Mouse (Mus musculus): Measurements from ENCODE around the gene Tmem183a. TPM values are rescaled to one million over a fixed set of nuclear protein-coding genes. Genes with fewer than 3 reads are reported as not detected.

The Tmem183a gene
- polyA plus RNA-seq, 1 experiment from 2014 or later = 93.7 TPM

GRCm38 (mm10) chr1:134384581-134384980 lies 22.8 kb upstream of the Tmem183a start:
- no peaks in the 10 kb centered on the region; the same call in 1 of the 2 replicates for H3K27me3 ChIP-seq (ENCODE audit: control insufficient read depth, insufficient read depth, low read length)
- no peak for ATAC-seq (ENCODE audit: insufficient read depth, low FRiP score)
- no peak overlapping the region for H3K9ac ChIP-seq (ENCODE audit: low read length)
- WGBS = 81% methylated on average over 4 of the region's 4 CpGs
- H3K4me2 ChIP-seq (ENCODE audit: low read depth, low read length) = no peak overlapping the region
- no peaks in the 10 kb centered on the region for H3K36me3 ChIP-seq (ENCODE audit: control insufficient read depth, insufficient read depth, low read length)
- no peak overlapping the region for H3K27ac ChIP-seq (ENCODE audit: low read length)
- no peak overlapping the region for H3K4me3 ChIP-seq (replicated peaks; ENCODE audit: low read length)
- peaks cover 4% of the 10 kb centered on the region; the same call in 1 of the 2 replicates for H3K4me1 ChIP-seq (ENCODE audit: control insufficient read depth, insufficient read depth, low read length)
- H3K9me3 ChIP-seq (replicated peaks; ENCODE audit: control insufficient read depth, low read length) = no peaks in the 10 kb centered on the region

GRCm38 (mm10) chr1:134381795-134382625 lies 20.2 kb upstream of the Tmem183a start:
- H3K4me3 ChIP-seq (replicated peaks; ENCODE audit: low read length) = peak overlapping the region; percentile 40
- 5% methylated on average over 19 of the region's 19 CpGs for WGBS
- H3K27ac ChIP-seq (ENCODE audit: low read length) = no peak overlapping the region
- no peaks in the 10 kb centered on the region for H3K9me3 ChIP-seq (replicated peaks; ENCODE audit: control insufficient read depth, low read length)
- peak overlapping the region; percentile 59; the same call in 1 of the 2 replicates for H3K9ac ChIP-seq (ENCODE audit: low read length)
- peaks cover 4% of the 10 kb centered on the region; the same call in 1 of the 2 replicates for H3K4me1 ChIP-seq (ENCODE audit: control insufficient read depth, insufficient read depth, low read length)
- H3K4me2 ChIP-seq (ENCODE audit: low read depth, low read length) = peak overlapping the region; percentile 64
- H3K36me3 ChIP-seq (ENCODE audit: control insufficient read depth, insufficient read depth, low read length) = no peaks in the 10 kb centered on the region
- no peak for ATAC-seq (ENCODE audit: insufficient read depth, low FRiP score)
- H3K27me3 ChIP-seq (ENCODE audit: control insufficient read depth, insufficient read depth, low read length) = no peaks in the 10 kb centered on the region; the same call in 1 of the 2 replicates

GRCm38 (mm10) chr1:134381051-134381450 lies 19.3 kb upstream of the Tmem183a start:
- H3K4me1 ChIP-seq (ENCODE audit: control insufficient read depth, insufficient read depth, low read length) = peaks cover 4% of the 10 kb centered on the region; the same call in 1 of the 2 replicates
- no peaks in the 10 kb centered on the region for H3K36me3 ChIP-seq (ENCODE audit: control insufficient read depth, insufficient read depth, low read length)
- H3K4me3 ChIP-seq (replicated peaks; ENCODE audit: low read length) = no peak overlapping the region
- H3K27ac ChIP-seq (ENCODE audit: low read length) = no peak overlapping the region
- no peak overlapping the region for H3K9ac ChIP-seq (ENCODE audit: low read length)
- no peaks in the 10 kb centered on the region; the same call in 1 of the 2 replicates for H3K27me3 ChIP-seq (ENCODE audit: control insufficient read depth, insufficient read depth, low read length)
- ATAC-seq (ENCODE audit: insufficient read depth, low FRiP score) = no peak
- 60% methylated on average over 2 of the region's 2 CpGs for WGBS
- no peaks in the 10 kb centered on the region for H3K9me3 ChIP-seq (replicated peaks; ENCODE audit: control insufficient read depth, low read length)
- H3K4me2 ChIP-seq (ENCODE audit: low read depth, low read length) = no peak overlapping the region

GRCm38 (mm10) chr1:134374124-134374523 lies 12.3 kb upstream of the Tmem183a start:
- Histone ChIP-seq H3K27me3 (ENCODE audit: control insufficient read depth, insufficient read depth, low read length) (no peaks in the 10 kb centered on the region), H3K4me1 (ENCODE audit: control insufficient read depth, insufficient read depth, low read length) (no peaks in the 10 kb centered on the region), H3K27ac (ENCODE audit: low read length) (no peak overlapping the region), H3K4me3 (replicated peaks; ENCODE audit: low read length) (no peak overlapping the region), H3K36me3 (ENCODE audit: control insufficient read depth, insufficient read depth, low read length) (no peaks in the 10 kb centered on the region), H3K4me2 (ENCODE audit: low read depth, low read length) (no peak overlapping the region), H3K9ac (ENCODE audit: low read length) (no peak overlapping the region), H3K9me3 (replicated peaks; ENCODE audit: control insufficient read depth, low read length) (peaks cover 5% of the 10 kb centered on the region; the same call in 1 of the 2 replicates)
- no peak for ATAC-seq (ENCODE audit: insufficient read depth, low FRiP score)
- WGBS = 54% methylated on average over 2 of the region's 2 CpGs

GRCm38 (mm10) chr1:134368777-134369337 lies 7.1 kb upstream of the Tmem183a start:
- H3K36me3 ChIP-seq (ENCODE audit: control insufficient read depth, insufficient read depth, low read length) = no peaks in the 10 kb centered on the region
- H3K27me3 ChIP-seq (ENCODE audit: control insufficient read depth, insufficient read depth, low read length) = no peaks in the 10 kb centered on the region
- WGBS = 47% methylated on average over 9 of the region's 9 CpGs
- H3K27ac ChIP-seq (ENCODE audit: low read length) = no peak overlapping the region
- H3K4me3 ChIP-seq (replicated peaks; ENCODE audit: low read length) = no peak overlapping the region
- H3K4me2 ChIP-seq (ENCODE audit: low read depth, low read length) = no peak overlapping the region
- ATAC-seq (ENCODE audit: insufficient read depth, low FRiP score) = no peak
- no peak overlapping the region for H3K9ac ChIP-seq (ENCODE audit: low read length)
- no peaks in the 10 kb centered on the region for H3K4me1 ChIP-seq (ENCODE audit: control insufficient read depth, insufficient read depth, low read length)
- peaks cover 5% of the 10 kb centered on the region; the same call in 1 of the 2 replicates for H3K9me3 ChIP-seq (replicated peaks; ENCODE audit: control insufficient read depth, low read length)

- no peak overlapping the region for H3K9ac ChIP-seq (ENCODE audit: low read length)
- H3K27ac ChIP-seq (ENCODE audit: low read length) = no peak overlapping the region
- no peaks in the 10 kb centered on the region for H3K27me3 ChIP-seq (ENCODE audit: control insufficient read depth, insufficient read depth, low read length)
- 50% methylated on average over 5 of the region's 5 CpGs for WGBS
- no peaks in the 10 kb centered on the region for H3K36me3 ChIP-seq (ENCODE audit: control insufficient read depth, insufficient read depth, low read length)
- no peak overlapping the region for H3K4me3 ChIP-seq (replicated peaks; ENCODE audit: low read length)
- H3K4me2 ChIP-seq (ENCODE audit: low read depth, low read length) = no peak overlapping the region
- H3K9me3 ChIP-seq (replicated peaks; ENCODE audit: control insufficient read depth, low read length) = peaks cover 5% of the 10 kb centered on the region; the same call in 1 of the 2 replicates
- no peak for ATAC-seq (ENCODE audit: insufficient read depth, low FRiP score)
- peaks cover 3% of the 10 kb centered on the region for H3K4me1 ChIP-seq (ENCODE audit: control insufficient read depth, insufficient read depth, low read length)
Observed at GRCm38 (mm10) chr1:134365491-134365890, 3.7 kb upstream of the Tmem183a start.

- Histone ChIP-seq H3K27ac (ENCODE audit: low read length) (no peak overlapping the region), H3K4me1 (ENCODE audit: control insufficient read depth, insufficient read depth, low read length) (peaks cover 7% of the 10 kb centered on the region), H3K4me3 (replicated peaks; ENCODE audit: low read length) (no peak overlapping the region), H3K4me2 (ENCODE audit: low read depth, low read length) (no peak overlapping the region), H3K27me3 (ENCODE audit: control insufficient read depth, insufficient read depth, low read length) (no peaks in the 10 kb centered on the region), H3K9ac (ENCODE audit: low read length) (no peak overlapping the region), H3K9me3 (replicated peaks; ENCODE audit: control insufficient read depth, low read length) (no peaks in the 10 kb centered on the region), H3K36me3 (ENCODE audit: control insufficient read depth, insufficient read depth, low read length) (peaks cover 5% of the 10 kb centered on the region)
- WGBS = 80% methylated on average over 4 of the region's 4 CpGs
- no peak for ATAC-seq (ENCODE audit: insufficient read depth, low FRiP score)
Observed at GRCm38 (mm10) chr1:134363194-134363593, 1.4 kb upstream of the Tmem183a start.

- Histone ChIP-seq H3K4me3 (replicated peaks; ENCODE audit: low read length) (peak overlapping the region; percentile 97), H3K9ac (ENCODE audit: low read length) (peak overlapping the region; percentile 98), H3K36me3 (ENCODE audit: control insufficient read depth, insufficient read depth, low read length) (peaks cover 7% of the 10 kb centered on the region), H3K4me2 (ENCODE audit: low read depth, low read length) (peak overlapping the region; percentile 83), H3K27me3 (ENCODE audit: control insufficient read depth, insufficient read depth, low read length) (no peaks in the 10 kb centered on the region), H3K27ac (ENCODE audit: low read length) (peak overlapping the region; percentile 91), H3K4me1 (ENCODE audit: control insufficient read depth, insufficient read depth, low read length) (peaks cover 11% of the 10 kb centered on the region), H3K9me3 (replicated peaks; ENCODE audit: control insufficient read depth, low read length) (no peaks in the 10 kb centered on the region)
- ATAC-seq (ENCODE audit: insufficient read depth, low FRiP score) = peak; percentile 86
- under 1% methylated on average over 43 of the region's 44 CpGs for WGBS
Observed at GRCm38 (mm10) chr1:134361195-134361856, 453 bp downstream of the Tmem183a start.

- 67% methylated on average over 7 of the region's 7 CpGs for WGBS
Observed at GRCm38 (mm10) chr1:134360656-134361055, 1.1 kb downstream of the Tmem183a start.

More at GRCm38 (mm10) chr1:134360656-134361055, 1.1 kb downstream of the Tmem183a start:
- no peaks in the 10 kb centered on the region for H3K9me3 ChIP-seq (replicated peaks; ENCODE audit: control insufficient read depth, low read length)
- peak overlapping the region; percentile 98 for H3K9ac ChIP-seq (ENCODE audit: low read length)
- H3K36me3 ChIP-seq (ENCODE audit: control insufficient read depth, insufficient read depth, low read length) = peaks cover 14% of the 10 kb centered on the region
- ATAC-seq (ENCODE audit: insufficient read depth, low FRiP score) = no peak
- peak overlapping the region; percentile 83 for H3K4me2 ChIP-seq (ENCODE audit: low read depth, low read length)
- H3K27me3 ChIP-seq (ENCODE audit: control insufficient read depth, insufficient read depth, low read length) = no peaks in the 10 kb centered on the region
- H3K4me1 ChIP-seq (ENCODE audit: control insufficient read depth, insufficient read depth, low read length) = peaks cover 11% of the 10 kb centered on the region
- H3K27ac ChIP-seq (ENCODE audit: low read length) = no peak overlapping the region
- H3K4me3 ChIP-seq (replicated peaks; ENCODE audit: low read length) = peak overlapping the region; percentile 97
